Mouse (Mus musculus) right cerebral cortex, postnatal 36 days (tissue): ENCODE data around the gene Spag16.
A peak's percentile ranks its signal among the peaks of the same experiment; 100 is the strongest.

ENCODE experiments used
- DNase-seq, 2 experiments: peaks; one replicate each; pipeline ENCODE4 v3.0.0; 2022; ENCODE audit warnings: low spot score in 2 of 2, mixed read lengths in 1 of 2

Gene Spag16

DNA sequence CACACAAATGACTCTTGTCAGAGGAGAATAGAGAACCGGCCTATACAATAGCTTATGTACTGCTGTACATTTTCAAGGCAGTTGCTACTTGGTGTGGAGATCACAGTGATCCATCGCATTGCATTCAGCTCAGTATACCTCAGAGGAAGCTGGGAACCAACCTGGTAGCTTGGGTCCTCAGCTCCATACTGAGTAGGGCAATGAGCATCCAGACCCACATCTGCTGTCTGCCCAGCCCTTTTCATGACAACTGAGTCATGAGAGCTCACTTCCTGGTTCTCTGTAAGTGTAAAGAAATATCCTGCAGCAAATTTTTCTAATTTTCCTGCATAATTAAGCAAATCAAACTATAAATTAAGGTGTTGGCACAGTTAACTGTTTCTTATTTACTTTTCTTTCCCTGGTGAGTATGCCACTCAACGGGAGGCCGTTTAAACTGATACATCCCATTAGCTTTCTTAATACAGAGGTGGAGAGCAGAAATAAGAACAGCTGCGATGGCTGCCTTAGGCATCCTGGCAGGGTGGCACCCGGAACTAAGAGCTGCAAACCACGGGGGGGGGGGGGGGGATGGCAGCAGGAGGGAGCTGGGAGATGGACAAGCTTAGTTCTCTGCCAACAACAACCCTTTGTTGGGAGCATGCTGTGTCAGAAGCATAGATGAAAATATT is 255.6 kb downstream of the Spag16 start:
- DNase-seq: no peak

DNA sequence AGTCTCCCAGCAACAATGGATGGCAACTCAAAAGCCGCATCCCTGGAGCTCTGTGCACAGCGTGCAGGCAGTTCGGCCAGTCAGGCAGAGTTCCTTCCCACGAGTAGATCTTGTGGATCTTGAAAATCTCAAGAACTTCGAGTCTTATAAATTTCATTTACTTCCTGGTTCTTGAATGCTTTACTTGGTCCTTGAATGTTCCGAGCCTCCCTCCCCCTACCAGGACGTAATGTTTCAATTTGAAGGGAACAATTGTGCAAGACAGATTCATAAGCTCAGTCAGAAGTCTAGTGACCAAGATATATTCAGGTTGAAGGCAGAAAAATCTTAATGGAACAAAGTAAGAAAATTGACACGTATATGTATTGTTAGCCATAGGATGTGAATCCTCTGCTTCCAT is 277.9 kb downstream of the Spag16 start:
- DNase-seq: no peak

DNA sequence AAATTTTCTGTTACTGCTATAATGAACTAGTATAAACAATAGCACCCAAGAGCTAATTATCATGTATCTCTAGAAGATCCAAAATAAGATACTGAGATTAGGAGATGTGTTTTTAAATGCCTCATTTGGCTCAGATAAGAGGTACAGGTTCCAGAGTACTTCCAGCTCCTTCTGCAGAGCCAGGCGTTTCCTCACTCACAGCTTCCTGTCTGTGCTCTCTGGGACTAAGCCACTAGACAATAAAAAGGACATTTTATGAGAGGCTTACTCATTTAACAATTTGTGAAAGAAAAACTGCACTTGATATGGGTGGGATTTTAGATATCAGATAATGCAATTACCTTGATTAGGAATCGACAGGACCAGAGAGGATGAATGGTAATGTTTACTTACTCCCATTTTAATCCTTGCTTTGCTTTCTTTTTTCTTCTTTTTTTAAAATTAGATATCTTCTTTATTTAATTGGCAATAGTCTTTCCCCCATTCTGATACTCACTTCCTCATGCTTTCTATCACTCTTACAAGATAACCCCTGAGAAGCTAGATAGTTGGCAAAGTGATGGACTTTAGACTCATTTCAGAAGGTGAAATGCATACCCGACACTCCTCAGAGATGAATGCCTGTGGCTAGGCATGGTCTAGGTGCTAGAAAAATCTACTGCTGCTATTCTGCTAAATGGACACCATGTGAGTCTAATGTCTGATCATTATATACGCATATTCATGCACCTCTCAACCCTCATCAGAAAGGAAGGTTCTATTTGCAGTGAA is 289.6 kb downstream of the Spag16 start:
- no peak for DNase-seq

DNA sequence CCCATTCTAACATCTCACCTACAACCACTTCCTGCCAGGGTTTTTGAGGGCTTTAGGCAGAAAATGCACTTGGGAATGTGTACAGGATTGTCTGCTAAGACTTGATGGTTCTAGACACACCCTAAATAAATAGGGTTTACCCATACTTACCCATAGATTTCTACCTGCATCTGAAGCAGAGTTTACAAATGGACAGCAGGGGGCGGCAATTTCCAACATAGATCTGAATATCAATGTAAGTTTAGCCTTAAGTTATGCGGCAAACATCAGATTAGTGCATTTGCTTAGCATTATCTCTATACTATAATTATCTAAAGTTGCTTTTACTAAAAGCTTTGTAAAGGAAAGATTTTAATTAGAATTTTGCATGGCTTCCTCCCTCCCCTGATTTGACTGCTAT is 301.3 kb downstream of the Spag16 start:
- DNase-seq: no peak

DNA sequence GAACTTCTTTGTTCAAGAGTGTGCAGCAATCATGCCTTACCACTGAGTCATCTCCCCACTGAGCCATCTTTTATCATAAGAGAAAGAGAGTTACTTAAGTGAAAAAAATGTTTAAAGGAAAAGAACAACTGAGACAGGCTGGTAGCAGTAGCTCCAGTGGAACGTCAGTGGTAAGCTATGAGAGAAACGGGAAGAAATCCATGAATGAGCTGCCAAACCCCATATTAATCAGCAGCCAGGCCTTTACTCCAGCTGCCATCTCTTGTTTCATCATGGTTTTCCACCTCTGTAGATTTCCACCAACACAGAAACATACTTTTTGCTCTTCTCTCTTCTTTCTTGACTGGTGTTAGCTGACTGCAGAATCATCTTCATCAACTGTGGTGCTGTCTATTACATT is 308.8 kb downstream of the Spag16 start:
- DNase-seq: no peak

DNA sequence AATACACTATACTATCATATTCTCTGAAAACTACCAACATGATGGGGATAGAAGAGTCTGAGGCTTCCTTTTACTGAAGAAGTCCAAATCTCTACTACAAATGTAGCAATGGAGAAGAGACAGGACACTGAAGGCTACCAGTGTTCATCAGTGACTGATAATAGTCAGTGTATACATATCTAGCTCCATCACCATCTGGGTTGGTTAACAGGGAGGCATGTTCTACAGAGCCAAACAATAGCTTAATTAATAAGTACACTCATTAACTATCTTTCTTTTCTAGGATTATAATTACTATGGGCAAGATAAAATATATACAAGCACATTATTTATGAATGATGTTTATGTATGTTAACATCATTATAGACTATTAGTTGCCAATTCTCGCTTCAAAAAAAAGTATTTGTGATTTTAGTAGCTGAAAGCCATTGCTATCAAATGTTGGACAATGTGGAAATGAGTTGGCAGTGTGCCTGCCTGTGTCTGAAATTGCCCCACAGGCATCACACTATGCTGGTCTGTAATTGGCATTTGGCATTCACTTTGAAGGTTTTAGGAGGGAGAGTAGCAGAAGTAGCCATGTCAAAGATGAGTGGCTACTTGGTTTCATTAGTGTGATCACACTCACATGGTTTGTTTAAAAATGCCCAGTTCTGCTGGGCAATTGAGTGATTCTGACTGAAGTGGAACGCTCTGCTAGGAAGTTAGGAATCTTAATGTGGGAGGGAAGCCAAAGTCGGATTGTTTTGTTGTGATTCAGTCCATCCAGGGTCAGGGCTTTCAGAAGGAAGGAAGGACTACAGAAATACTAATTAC is 338.8 kb downstream of the Spag16 start:
- DNase-seq: no peak

DNA sequence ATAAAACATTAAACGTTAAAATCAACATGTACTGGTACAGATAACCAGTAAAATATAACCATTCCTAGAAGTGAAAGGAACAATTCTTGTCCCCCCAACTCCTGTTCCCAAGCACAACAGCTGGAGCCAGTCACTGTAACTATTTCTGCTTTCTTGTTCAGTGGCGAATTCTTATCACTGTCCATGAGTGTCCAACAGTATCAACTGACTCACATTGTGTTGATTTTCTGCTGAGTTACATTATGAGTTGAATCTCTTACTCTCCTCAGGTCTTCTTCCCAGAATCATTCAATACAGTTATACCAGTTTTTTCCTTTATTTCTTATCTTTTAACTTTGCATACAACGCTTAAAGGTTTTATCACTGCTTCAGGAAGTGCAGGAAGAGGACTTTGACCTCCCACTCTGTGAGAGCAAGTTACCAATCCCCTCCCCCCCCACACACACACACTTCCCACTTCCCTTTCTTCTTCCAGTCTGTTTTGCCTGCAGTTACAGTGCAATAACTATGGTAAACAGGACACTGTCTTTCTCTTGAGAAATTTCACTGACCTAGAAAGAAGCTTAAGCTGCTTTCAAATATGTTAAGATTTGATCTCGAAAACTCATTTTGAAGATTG is 353.5 kb downstream of the Spag16 start:
- no peak for DNase-seq

DNA sequence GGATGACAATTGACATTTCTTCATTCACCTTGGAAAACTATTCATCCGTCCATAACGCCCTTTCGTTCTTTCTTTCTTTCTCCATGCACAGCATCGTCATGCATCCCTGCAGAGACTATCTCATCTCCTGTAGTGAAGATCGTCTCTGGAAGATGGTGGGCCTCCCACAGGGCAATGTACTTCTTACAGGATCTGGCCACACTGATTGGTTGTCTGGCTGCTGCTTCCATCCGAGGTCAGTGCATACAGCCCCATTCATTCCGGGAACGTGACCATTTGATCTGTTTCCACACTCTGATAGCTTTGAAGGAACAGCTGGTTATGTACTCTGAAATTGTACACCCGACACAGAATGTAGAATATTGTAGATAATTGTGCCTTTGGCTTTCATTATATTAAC is 438.0 kb downstream of the Spag16 start:
- DNase-seq: no peak

DNA sequence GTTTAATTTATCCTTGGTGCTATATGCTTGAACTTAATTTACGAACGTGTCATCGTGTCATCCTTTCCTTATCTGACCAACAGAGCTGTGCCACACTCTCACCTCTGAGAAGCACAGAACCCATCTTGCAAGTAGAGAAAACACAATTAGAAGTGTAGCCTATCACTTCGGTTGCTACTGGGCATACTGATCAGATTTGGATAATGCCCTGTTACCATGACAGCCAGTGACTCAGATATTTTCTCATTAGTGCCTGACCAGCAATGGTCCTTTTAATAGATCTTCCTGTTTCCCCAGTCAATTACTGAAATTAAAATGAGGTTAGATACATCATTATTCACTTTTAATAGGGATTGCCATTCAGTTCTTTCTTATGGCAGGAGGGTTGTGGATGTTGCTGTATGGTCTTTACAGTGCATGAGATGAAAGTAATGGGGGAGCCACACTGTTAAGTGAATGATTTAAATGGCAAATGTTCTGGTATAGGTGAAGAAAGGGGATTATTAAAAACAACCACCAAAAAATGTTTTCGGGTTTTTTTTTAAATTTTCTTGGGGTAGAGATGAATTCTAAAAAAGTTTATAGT is 439.2 kb downstream of the Spag16 start:
- DNase-seq: no peak

DNA sequence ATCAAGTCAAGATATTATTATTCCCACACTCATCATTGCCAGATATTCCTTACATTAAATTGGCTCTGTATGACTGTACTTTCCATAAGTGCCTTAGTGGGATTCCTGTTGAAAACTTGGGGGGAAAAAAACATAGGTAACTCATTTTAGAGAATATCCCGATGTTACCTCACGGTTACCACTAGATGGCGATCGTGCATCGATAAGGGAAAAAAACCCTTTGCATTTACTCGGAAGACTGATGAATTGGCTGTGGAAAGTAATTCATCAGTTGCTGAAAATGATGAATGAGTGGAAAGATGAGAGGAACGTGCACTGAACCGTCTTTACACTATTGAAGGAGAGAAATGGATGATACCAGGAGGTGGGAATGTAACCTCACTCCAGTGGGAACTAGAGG is 443.4 kb downstream of the Spag16 start:
- no peak for DNase-seq

DNA sequence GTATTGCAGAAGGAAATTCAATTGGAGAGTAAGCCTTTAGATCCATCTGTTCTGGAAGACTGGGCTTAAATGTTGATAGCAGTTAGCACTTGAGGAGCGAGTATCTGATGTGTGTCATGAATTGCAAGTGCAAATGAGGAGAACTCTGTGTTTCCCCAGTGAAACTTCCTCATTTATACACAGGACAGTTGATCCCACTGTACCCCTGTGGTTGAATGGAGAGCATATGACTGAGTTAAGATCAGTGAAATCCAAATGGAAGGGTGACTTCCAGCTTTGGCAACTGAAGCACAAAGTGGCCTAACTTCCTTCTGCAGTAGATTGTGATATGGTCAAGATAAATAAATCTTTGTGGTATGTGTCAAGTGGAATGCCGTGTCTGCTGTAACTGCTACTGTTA is 446.0 kb downstream of the Spag16 start:
- no peak for DNase-seq

DNA sequence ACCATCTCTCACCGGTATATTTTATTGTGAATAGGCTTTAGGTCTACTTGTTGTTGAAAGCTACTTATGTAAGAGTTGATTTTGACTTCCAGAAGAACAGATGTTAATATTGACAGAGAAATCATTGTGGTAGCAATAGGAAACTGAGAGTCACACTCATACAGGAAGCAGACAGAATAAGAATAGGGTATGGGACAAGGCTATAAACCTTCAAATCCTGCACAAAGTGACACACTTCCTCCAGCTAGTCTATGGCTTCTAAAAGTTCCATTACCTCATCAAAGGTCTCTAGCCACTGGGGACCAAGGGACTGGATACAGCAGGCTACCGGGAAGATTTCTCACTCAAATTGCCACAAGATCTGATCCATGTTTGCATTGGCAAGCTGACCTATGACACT is 452.5 kb downstream of the Spag16 start:
- DNase-seq: no peak

DNA sequence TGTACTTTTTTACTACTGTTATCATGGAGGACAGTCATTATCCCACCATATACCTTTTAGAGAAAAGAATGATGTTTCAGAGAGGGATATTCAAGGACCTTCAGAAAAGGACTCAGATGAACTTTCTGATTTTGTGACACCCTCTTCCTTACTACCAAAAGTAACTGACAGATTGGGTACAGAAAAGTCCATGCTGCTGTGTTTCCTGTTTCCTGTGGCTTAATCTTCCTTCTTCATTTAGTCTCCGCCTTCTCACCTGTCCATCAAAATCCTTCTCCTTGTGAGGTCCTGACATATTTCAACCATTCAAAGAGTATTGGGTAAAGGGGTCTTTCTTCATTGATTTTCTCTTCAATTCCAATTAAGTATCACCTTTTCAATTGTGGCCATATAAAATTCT is 456.6 kb downstream of the Spag16 start:
- no peak for DNase-seq

DNA sequence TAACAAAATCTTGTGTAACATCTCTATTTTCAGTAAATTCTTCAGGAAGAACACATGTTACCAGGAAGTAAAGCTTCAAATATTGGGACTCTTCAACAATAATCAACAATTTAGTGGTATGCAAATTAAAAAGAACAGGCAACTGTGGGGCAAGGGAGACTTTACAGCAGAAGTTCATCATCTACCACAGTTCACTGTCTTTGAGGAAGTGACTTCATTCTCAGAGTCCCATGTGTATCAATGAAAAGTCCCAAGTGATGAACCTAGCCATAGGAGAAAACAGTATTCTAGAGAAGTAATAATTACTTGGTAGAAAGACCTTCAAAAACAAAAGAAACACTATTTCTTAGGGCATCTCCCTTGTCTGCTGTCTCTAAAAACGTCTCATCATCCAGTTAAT is 457.4 kb downstream of the Spag16 start:
- no peak for DNase-seq

DNA sequence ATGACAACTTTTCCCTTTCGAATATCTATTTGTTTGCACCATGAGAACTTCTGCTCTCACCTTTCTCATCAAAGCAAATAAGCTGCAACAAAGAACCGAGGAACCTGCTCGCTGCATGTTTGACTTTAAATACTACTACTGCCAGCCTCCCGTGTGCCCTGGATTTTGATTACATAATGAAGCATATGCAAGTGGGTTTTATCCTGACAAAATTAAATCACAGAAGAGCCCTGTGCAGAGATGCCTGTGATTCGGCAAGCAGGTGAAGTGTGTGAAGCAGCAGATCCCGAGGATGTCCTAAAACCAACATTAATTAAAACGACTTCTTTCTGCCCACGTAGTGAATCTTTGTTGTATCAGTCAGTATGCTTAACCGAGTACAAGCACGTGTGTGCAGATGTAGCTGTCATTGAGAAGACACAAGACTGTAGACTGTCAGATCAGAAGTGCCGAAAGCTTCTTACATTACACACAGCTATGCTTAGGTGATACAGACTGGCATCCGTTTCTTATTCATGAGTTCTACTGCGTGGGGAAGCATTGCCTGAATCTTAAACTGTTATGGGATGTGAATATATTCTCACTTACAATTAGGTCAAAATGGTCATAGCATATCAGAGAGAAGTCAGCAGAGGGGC is 489.5 kb downstream of the Spag16 start:
- peak; percentile 4 to 5 for DNase-seq

DNA sequence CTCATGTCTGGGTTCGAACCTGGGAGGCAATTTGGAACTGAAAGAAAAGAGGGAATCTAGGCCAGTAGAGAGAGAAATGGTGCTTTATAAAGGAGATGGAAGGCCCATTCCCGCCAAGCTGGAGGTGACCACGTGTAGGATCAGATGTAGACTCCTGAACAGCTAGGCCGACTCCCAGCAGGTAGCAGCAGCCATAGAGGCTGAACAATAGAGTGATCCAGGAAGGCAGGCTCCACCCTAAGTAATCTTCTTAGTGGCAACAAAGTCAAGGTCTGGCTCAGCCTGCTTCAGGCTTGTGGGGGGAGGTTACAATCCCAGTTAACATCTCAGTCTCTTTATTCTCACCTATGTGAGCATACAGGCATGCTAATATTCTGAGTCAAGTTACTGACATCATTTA is 494.2 kb downstream of the Spag16 start:
- no peak for DNase-seq

DNA sequence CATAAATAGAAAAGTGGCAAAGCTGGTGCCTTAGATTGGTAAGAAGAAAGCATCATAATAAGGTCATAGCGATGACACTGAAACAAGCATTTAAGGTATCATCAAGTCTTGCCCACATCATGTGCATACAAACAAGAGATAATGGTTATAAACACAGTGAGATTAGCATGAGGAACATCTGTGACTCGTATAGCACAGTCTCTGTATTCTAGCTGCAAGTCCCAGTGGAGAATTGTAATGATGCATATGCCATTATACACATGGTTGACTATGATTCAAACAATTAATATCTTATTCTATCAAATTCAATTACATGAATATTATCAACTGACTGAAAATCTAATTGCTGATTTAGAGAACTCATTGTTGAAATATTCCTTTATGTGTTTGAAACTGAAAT is 519.4 kb downstream of the Spag16 start:
- DNase-seq: no peak

DNA sequence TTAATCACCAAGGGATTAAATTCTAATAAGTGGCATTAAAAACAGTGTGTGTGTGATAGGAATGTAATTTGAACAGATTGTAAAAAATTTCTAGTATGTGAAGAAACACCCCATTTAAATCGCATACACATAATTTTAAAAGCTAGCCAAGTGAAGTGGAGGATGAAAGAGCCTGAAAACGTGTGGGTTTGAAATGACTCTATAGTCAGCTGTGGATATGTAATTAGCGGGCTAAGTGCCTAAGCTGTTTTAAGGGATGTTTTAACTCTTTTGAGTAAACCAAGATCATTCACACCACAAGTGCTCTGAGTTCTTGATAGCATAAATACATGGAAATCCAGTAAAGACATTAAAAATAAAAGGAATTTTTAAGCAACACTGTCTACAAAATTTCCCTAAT is 524.6 kb downstream of the Spag16 start:
- no peak for DNase-seq

DNA sequence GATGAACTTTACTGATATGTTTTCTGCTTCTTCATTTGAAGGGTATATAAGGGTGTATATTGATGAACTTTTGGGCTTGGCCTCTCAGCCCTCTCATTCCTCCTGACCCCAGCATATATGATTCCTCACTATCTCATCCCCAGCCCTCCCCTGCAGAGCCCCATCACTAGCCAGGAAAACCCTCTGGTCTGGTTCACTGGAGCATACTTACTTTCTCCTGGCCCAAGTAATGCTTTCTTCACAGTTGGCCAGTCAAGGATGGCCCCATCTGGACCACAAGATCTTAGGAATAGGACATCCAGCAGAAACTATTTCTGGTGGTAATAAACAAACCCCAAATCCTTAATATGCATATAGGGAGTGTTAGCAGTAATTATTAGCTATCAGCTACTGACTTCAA is 527.2 kb downstream of the Spag16 start:
- DNase-seq: no peak

DNA sequence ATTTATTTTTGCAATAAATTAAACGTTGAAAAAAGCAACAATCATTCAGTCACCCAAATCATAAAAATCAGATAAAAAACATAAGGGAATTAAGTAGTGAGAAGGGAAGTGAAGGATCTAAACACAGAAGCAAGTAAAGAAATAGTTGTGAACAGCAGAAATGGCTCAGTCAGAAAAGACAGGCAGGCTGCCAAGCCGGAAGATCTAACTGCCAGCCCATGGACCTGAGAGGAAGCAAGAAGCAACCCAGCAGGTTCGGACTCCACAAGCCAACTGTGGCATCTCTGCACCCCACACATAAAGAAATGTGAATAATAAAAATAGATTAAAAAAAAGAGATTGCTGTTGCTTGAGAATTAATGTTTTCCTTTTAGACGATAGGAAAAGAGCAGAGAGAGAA is 545.0 kb downstream of the Spag16 start:
- no peak for DNase-seq

DNA sequence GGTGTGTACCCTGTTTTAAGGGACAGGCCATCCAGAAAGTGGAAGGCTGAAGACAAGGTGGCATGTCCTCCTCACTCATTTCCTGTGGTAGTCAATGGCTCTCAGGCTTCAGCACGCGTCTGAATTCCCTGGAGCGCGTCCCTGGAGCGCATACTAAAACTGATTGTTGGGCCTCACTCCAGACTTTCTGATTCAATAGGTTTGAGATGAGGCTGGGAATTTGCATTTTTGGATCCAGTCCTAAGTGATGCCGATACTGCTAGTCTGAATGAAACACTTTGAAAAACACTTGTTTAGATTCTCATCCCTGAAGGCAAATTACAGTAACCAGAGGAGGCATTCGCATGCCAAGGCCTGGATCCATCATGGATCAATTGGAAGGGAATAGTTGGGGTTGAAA is 553.3 kb downstream of the Spag16 start:
- DNase-seq: peak in 1 of 2 experiments; percentile 2
